Mouse (Mus musculus) limb, embryonic 12.5 days (tissue): ENCODE results near the gene Mon1b. TPM values are rescaled to one million over a fixed set of nuclear protein-coding genes. Genes with fewer than 3 reads are reported as not detected.

Experiments
- ATAC-seq: fragments of 200-750 bp; cut with Nextera tagmentation; 2 replicates; pipeline ENCODE4 v1.8.0; 2017; ENCODE audit warnings: low read depth, moderate TSS enrichment; ENCODE audit not compliant: insufficient number of reproducible peaks, insufficient read depth, low FRiP score, low TSS enrichment
- H3K27ac ChIP-seq: fragments of 300-500 bp; sonication (generic); 2 replicates; pipeline ENCODE4 v1.5.1; 2016; ENCODE audit warnings: mild to moderate bottlenecking, moderate library complexity
- H3K27me3 ChIP-seq: fragments of 300-500 bp; sonication (generic); 2 replicates; pipeline ENCODE4 v1.6.1; 2016; ENCODE audit warnings: mild to moderate bottlenecking, moderate library complexity
- H3K36me3 ChIP-seq: fragments of 300-500 bp; sonication (generic); 2 replicates; pipeline ENCODE4 v1.6.1; 2016; ENCODE audit warnings: mild to moderate bottlenecking, moderate library complexity
- H3K4me1 ChIP-seq: fragments of 300-500 bp; sonication (generic); replicated peaks from 2 replicates; pipeline ENCODE4 v1.6.1; 2016
- H3K4me2 ChIP-seq: fragments of 300-500 bp; sonication (generic); 2 replicates; pipeline ENCODE4 v1.6.1; 2016; ENCODE audit warnings: mild to moderate bottlenecking, moderate library complexity
- H3K4me3 ChIP-seq: fragments of 300-500 bp; sonication (generic); replicated peaks from 2 replicates; pipeline ENCODE4 v1.5.1; 2016; ENCODE audit warnings: mild to moderate bottlenecking
- H3K9ac ChIP-seq: fragments of 300-500 bp; sonication (generic); replicated peaks from 2 replicates; pipeline ENCODE4 v1.6.1; 2016; ENCODE audit warnings: mild to moderate bottlenecking, moderate library complexity
- H3K9me3 ChIP-seq: fragments of 300-500 bp; sonication (generic); 2 replicates; pipeline ENCODE4 v1.6.1; 2016; ENCODE audit warnings: mild to moderate bottlenecking, moderate library complexity
- WGBS: fragments of 180-500 bp; shearing (Covaris S2); methylation state at CpG from one replicate; pipeline ENCODE4 v1.1.7; 2016; 5-methylcytosine and 5-hydroxymethylcytosine counted together
- polyA plus RNA-seq: library from polyadenylated mRNA; unstranded; fragments of >200 nt; fragmentation: Nextera tagmentation; extraction: Ambion mirVana; gene quantifications from 2 replicates; pipeline ENCODE4 v1.2.1, GENCODE M21; 2016

Gene Mon1b
- polyA plus RNA-seq, 1 experiment from 2014 or later: 4.5 TPM

- Histone ChIP-seq H3K4me3 (no peak overlapping the region), H3K36me3 (no peaks in the 10 kb centered on the region), H3K27ac (no peak overlapping the region), H3K27me3 (peaks cover 36% of the 10 kb centered on the region; the same call in 1 of the 2 replicates), H3K9me3 (no peaks in the 10 kb centered on the region), H3K4me1 (0 out of 2 replicates have a peak, but pooled peaks cover 4% of the 10 kb centered on the region), H3K4me2 (no peak overlapping the region), H3K9ac (no peak overlapping the region)
- no peak for ATAC-seq
- WGBS: 78% methylated on average over 3 of the region's 3 CpGs
Measured at GRCm38 (mm10) chr8:113674611-113675010, 39.2 kb downstream of the Mon1b start.

DNA sequence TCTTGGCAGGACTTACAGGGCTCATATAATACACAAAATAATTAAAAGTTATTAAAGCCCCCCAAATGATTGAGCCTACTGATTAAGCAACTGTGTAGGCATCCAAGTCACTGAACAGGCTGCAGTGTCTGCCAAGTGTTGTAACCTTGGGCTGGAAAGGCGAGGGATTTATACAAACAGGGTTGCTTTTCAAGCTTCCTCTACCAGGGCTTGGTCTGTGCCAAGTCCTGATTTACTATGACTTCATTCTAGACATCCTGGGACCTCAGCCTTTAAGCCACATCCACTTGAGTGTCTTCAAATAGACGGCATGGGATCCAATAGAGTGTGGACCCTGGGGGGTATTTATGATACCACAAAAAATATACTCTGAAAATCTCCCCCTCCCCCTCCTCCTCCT lies 39.9 kb downstream of the Mon1b start:
- peaks cover 29% of the 10 kb centered on the region; the same call in 1 of the 2 replicates for H3K27me3 ChIP-seq
- H3K4me1 ChIP-seq: 0 out of 2 replicates have a peak, but pooled peaks cover 4% of the 10 kb centered on the region
- WGBS: 77% methylated on average over 2 of the region's 2 CpGs
- no peaks in the 10 kb centered on the region for H3K9me3 ChIP-seq
- H3K4me3 ChIP-seq: no peak overlapping the region
- no peak overlapping the region for H3K9ac ChIP-seq
- no peak overlapping the region for H3K27ac ChIP-seq
- H3K36me3 ChIP-seq: no peaks in the 10 kb centered on the region
- no peak for ATAC-seq
- no peak overlapping the region for H3K4me2 ChIP-seq

DNA sequence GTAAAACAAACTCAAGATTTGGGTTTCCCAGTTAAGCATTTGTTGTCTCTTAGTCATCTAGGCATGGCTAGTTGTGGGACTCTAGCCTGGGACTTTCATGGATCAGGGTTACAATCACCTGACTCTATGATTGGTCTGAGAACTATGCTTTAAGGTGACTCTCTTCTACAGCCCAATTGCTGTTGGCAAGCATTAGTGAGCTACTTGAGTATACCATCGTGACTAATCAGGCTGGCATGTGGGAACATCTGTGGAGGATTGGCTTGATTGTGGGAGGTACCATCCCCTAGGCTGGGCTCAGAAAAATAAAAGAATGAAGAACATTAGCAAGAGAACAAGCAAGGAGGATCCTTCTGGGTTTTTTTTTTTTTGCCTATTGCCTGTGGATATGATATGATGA lies 41.4 kb downstream of the Mon1b start:
- Histone ChIP-seq H3K27me3 (peaks cover 24% of the 10 kb centered on the region; the same call in 1 of the 2 replicates), H3K36me3 (no peaks in the 10 kb centered on the region), H3K9ac (no peak overlapping the region), H3K4me3 (no peak overlapping the region), H3K4me2 (no peak overlapping the region), H3K9me3 (no peaks in the 10 kb centered on the region), H3K27ac (no peak overlapping the region), H3K4me1 (0 out of 2 replicates have a peak, but pooled peaks cover 4% of the 10 kb centered on the region)
- ATAC-seq: no peak
- WGBS: 84% methylated on average over 1 of the region's 1 CpGs

DNA sequence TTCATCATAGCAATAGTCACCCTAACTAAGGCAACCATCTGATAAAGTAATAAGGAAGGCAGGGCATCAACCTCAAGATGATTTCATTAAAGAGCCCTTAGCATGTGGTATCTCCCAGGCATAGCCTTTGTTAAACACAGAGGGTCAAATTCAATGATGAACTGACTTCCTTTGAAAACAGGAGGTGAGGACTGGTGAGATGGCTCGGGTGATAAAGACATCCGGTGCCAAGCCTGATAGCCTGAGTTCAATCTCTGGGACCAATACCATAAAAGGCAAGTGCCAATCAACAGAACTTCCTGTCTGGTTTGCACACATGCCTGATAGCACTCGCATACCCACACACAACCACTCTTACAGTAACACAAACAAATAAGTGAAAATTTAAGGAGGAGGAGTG lies 44.0 kb downstream of the Mon1b start:
- no peaks in the 10 kb centered on the region for H3K9me3 ChIP-seq
- no peaks in the 10 kb centered on the region for H3K4me1 ChIP-seq
- H3K4me3 ChIP-seq: no peak overlapping the region
- no peak overlapping the region for H3K27ac ChIP-seq
- 72% methylated on average over 3 of the region's 3 CpGs for WGBS
- H3K36me3 ChIP-seq: no peaks in the 10 kb centered on the region
- no peak for ATAC-seq
- no peak overlapping the region for H3K4me2 ChIP-seq
- H3K9ac ChIP-seq: no peak overlapping the region
- H3K27me3 ChIP-seq: 0 out of 2 replicates have a peak, but pooled peaks cover 13% of the 10 kb centered on the region

DNA sequence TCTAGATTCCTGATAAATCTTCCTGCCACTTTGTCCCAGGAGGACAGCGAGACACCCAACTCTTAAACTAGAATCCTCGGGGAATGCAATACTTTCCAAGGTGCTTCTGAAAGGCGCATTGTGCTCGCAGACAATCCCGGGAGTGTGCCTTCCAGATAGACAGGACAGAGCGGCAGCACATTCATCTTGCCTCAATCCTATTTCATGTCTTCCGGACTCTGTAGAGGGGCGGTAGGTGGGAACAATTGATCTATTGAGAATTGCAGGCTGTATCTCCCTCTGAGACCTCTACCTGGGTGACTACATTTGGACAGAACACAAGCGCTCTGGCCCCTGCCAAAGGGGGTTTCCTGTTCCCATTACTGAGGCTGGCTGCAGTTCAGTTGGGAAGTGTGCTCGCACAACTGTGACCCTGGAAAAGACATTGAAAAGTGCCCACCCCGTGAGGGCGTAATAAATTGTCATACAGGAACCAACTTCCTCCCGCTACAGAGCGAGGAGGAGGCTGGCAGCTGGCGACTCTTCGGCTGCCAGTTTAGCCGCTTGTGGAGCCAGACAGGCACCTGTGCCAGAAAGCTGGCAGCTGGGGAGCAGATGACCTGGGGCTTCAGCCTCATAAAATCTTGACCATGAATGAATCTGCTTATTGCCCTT lies 52.6 kb downstream of the Mon1b start:
- Histone ChIP-seq H3K9me3 (no peaks in the 10 kb centered on the region), H3K36me3 (no peaks in the 10 kb centered on the region), H3K9ac (no peak overlapping the region), H3K4me3 (no peak overlapping the region), H3K27ac (no peak overlapping the region), H3K4me2 (no peak overlapping the region), H3K4me1 (peaks cover 18% of the 10 kb centered on the region), H3K27me3 (peaks cover 8% of the 10 kb centered on the region)
- ATAC-seq: no peak
- WGBS: 70% methylated on average over 17 of the region's 17 CpGs

GRCm38 (mm10) chr8:113688543-113688915 lies 53.1 kb downstream of the Mon1b start:
- no peaks in the 10 kb centered on the region for H3K36me3 ChIP-seq
- H3K27ac ChIP-seq: no peak overlapping the region
- ATAC-seq: no peak
- H3K4me3 ChIP-seq: no peak overlapping the region
- no peak overlapping the region for H3K4me2 ChIP-seq
- H3K9me3 ChIP-seq: no peaks in the 10 kb centered on the region
- WGBS: 76% methylated on average over 8 of the region's 8 CpGs
- H3K4me1 ChIP-seq: peaks cover 18% of the 10 kb centered on the region
- peaks cover 11% of the 10 kb centered on the region for H3K27me3 ChIP-seq
- H3K9ac ChIP-seq: no peak overlapping the region

GRCm38 (mm10) chr8:113691622-113692343 lies 56.4 kb downstream of the Mon1b start:
- H3K4me3 ChIP-seq: no peak overlapping the region
- H3K27ac ChIP-seq: 0 out of 2 replicates have a peak overlapping the region, but pooled peaks have one; percentile 18
- peaks cover 18% of the 10 kb centered on the region for H3K4me1 ChIP-seq
- peak overlapping the region; percentile 17 for H3K4me2 ChIP-seq
- ATAC-seq: no peak
- 43% methylated on average over 14 of the region's 14 CpGs for WGBS
- no peaks in the 10 kb centered on the region for H3K9me3 ChIP-seq
- peaks cover 17% of the 10 kb centered on the region for H3K27me3 ChIP-seq
- H3K36me3 ChIP-seq: no peaks in the 10 kb centered on the region
- H3K9ac ChIP-seq: no peak overlapping the region

Other genes starting within 250 kb of the Mon1b start
- not detected in 2 replicates for gene Syce1l, start 7.6 kb downstream of the Mon1b start, polyA plus RNA-seq
- 5.6 and 6.3 TPM in 2 replicates for gene Adamts18, start 213.2 kb downstream of the Mon1b start, polyA plus RNA-seq